Mouse (Mus musculus) right cerebral cortex, postnatal 4 days (tissue): ENCODE results near the gene Slc25a44.
"Not testable (repeated sequence)": the region's sequence is repeated elsewhere in the genome, so short reads cannot be mapped to it uniquely, and the experiment has no call there.

Experiments used
- DNase-seq: peaks from one replicate; pipeline ENCODE4 v3.0.0-alpha.2; 2022

Slc25a44 gene

GRCm38 (mm10) chr3:88410645-88411031, 14.3 kb downstream of the Slc25a44 start:
- no peak for DNase-seq

GRCm38 (mm10) chr3:88409741-88410644, 14.9 kb downstream of the Slc25a44 start, which contains the start of gene Pmf1:
Pmf1 (minus strand) TSS chr3:88410331.
- peak; percentile 84 for DNase-seq

- DNase-seq: no peak
Observed at GRCm38 (mm10) chr3:88408953-88409352, 16.0 kb downstream of the Slc25a44 start.

GRCm38 (mm10) chr3:88407529-88407928, 17.4 kb downstream of the Slc25a44 start:
- no peak for DNase-seq

- DNase-seq: peak; percentile 40
Observed at GRCm38 (mm10) chr3:88407090-88407489, 17.8 kb downstream of the Slc25a44 start.

GRCm38 (mm10) chr3:88403522-88404230, 21.3 kb downstream of the Slc25a44 start:
- no peak for DNase-seq

- no peak for DNase-seq
Observed at GRCm38 (mm10) chr3:88398666-88399065, 26.3 kb downstream of the Slc25a44 start.

GRCm38 (mm10) chr3:88395742-88396141, 29.2 kb downstream of the Slc25a44 start:
- no peak for DNase-seq

- no peak for DNase-seq
Observed at GRCm38 (mm10) chr3:88395288-88395687, 29.7 kb downstream of the Slc25a44 start.

GRCm38 (mm10) chr3:88393776-88394375, 31.1 kb downstream of the Slc25a44 start:
- DNase-seq: no peak

GRCm38 (mm10) chr3:88384364-88384763, 40.6 kb downstream of the Slc25a44 start, which contains the start of gene Bglap:
Bglap (minus strand) TSS chr3:88384464.
- no peak for DNase-seq

GRCm38 (mm10) chr3:88382383-88382782, 42.6 kb downstream of the Slc25a44 start:
- DNase-seq: not testable (repeated sequence)

GRCm38 (mm10) chr3:88381389-88382315, 43.3 kb downstream of the Slc25a44 start:
- DNase-seq: not testable (repeated sequence)

- not testable (repeated sequence) for DNase-seq
Observed at GRCm38 (mm10) chr3:88378599-88378998, 46.3 kb downstream of the Slc25a44 start, which contains the start of gene Bglap2. Bglap2 (minus strand) TSS chr3:88378699.

- not testable (repeated sequence) for DNase-seq
Observed at GRCm38 (mm10) chr3:88376644-88377043, 48.3 kb downstream of the Slc25a44 start.

- DNase-seq: not testable (repeated sequence)
Observed at GRCm38 (mm10) chr3:88375750-88376626, 49.0 kb downstream of the Slc25a44 start.

GRCm38 (mm10) chr3:88372643-88373042, 52.3 kb downstream of the Slc25a44 start, which contains the start of gene Bglap3:
Bglap3 (minus strand) TSS chr3:88372743.
- not testable (repeated sequence) for DNase-seq

- not testable (repeated sequence) for DNase-seq
Observed at GRCm38 (mm10) chr3:88368511-88368910, 56.4 kb downstream of the Slc25a44 start.

- DNase-seq: not testable (repeated sequence)
Observed at GRCm38 (mm10) chr3:88367517-88367916, 57.4 kb downstream of the Slc25a44 start.

GRCm38 (mm10) chr3:88366830-88367428, 58.0 kb downstream of the Slc25a44 start:
- DNase-seq: peak; percentile 37
